Mouse (Mus musculus) ES-E14 (cell line): ENCODE measurements around the gene Plekhd1. TPM values are rescaled to one million over a fixed set of nuclear protein-coding genes. Genes with fewer than 3 reads are reported as not detected.

Source experiments
- DNase-seq: peaks from one replicate; pipeline ENCODE4 v3.0.0-alpha.2; 2013; ENCODE audit warnings: low read depth, low spot score
- H3K27ac ChIP-seq: 2 replicates; pipeline ENCODE4 v1.5.1; 2012; ENCODE audit warnings: low read depth, mild to moderate bottlenecking, low read length, moderate library complexity, mixed read lengths; ENCODE audit not compliant: poor library complexity, insufficient read depth, severe bottlenecking
- H3K36me3 ChIP-seq: 2 replicates; pipeline ENCODE4 v1.6.1; 2012; ENCODE audit warnings: mild to moderate bottlenecking, low read length, moderate library complexity, mixed read lengths; ENCODE audit not compliant: control insufficient read depth, poor library complexity, insufficient read depth, severe bottlenecking
- H3K4me1 ChIP-seq, 2 experiments: fragments of 150-350 bp in 1 of 2; sonication (generic) in 1 of 2; 2 replicates each; pipeline ENCODE4 v1.6.1; 2012; ENCODE audit warnings: low read length in 2 of 2, mild to moderate bottlenecking in 1 of 2, mixed read lengths in 1 of 2; ENCODE audit not compliant: control insufficient read depth in 2 of 2, insufficient read depth in 2 of 2, poor library complexity in 1 of 2
- H3K4me3 ChIP-seq, 2 experiments: fragments of 150-350 bp in 1 of 2; sonication (generic) in 1 of 2; 2 replicates each; pipeline ENCODE4 v1.5.1; 2012; ENCODE audit warnings: low read length in 2 of 2, low read depth in 1 of 2, mild to moderate bottlenecking in 1 of 2, mixed read lengths in 1 of 2; ENCODE audit not compliant: insufficient read depth in 1 of 2, poor library complexity in 1 of 2, severe bottlenecking in 1 of 2
- H3K9ac ChIP-seq: 2 replicates; pipeline ENCODE4 v1.6.1; 2012; ENCODE audit warnings: low read depth, mild to moderate bottlenecking, low read length, mixed read lengths; ENCODE audit not compliant: poor library complexity, insufficient read depth, severe bottlenecking
- H3K9me3 ChIP-seq: fragments of 150-350 bp; sonication (generic); 2 replicates; pipeline ENCODE4 v1.6.1; 2012; ENCODE audit warnings: low read depth, mild to moderate bottlenecking, low read length; ENCODE audit not compliant: control insufficient read depth, insufficient read depth
- CHD2 ChIP-seq: IDR thresholded peaks from 2 replicates; pipeline ENCODE4 v1.6.1; 2014; ENCODE audit warnings: mild to moderate bottlenecking, low read depth, low read length, inconsistent platforms
- HCFC1 ChIP-seq: IDR thresholded peaks from 2 replicates; pipeline ENCODE4 v1.6.1; 2012; ENCODE audit warnings: low read length, inconsistent platforms, borderline replicate concordance; ENCODE audit not compliant: insufficient read depth
- MAFK ChIP-seq: IDR thresholded peaks from 2 replicates; pipeline ENCODE4 v1.6.1; 2014; ENCODE audit warnings: mild to moderate bottlenecking, low read depth, low read length, inconsistent platforms; ENCODE audit not compliant: insufficient read depth
- ZC3H11A ChIP-seq: IDR thresholded peaks from 2 replicates; pipeline ENCODE4 v1.6.1; 2012; ENCODE audit warnings: low read depth, mild to moderate bottlenecking, inconsistent platforms, low read length, borderline replicate concordance
- ZNF384 ChIP-seq: IDR thresholded peaks from 2 replicates; pipeline ENCODE4 v1.6.1; 2012; ENCODE audit warnings: low read depth, low read length, inconsistent platforms
- in situ Hi-C, 2 experiments: fragments of 600-800 bp; cut with MboI; formaldehyde crosslinking; loops; one replicate each; pipeline ENCODE4 v1.15.1; 2025; ENCODE audit warnings: low sequenced_read_pairs in 2 of 2, inconsistent platforms in 1 of 2; ENCODE audit not compliant: unreplicated experiment in 2 of 2
- total RNA-seq: library from RNA; depleted of rRNA; stranded (reverse); fragments of 300-350 nt; gene quantifications from 2 replicates; pipeline ENCODE4 v1.2.3, GENCODE M21; 2012

The Plekhd1 gene
- total RNA-seq, 1 experiment = 8.2 TPM

GRCm38 (mm10) chr12:80695004-80695403 lies 2.6 kb downstream of the Plekhd1 start:
- no peaks in the 10 kb centered on the region for H3K36me3 ChIP-seq
- DNase-seq = no peak
- no peaks in the 10 kb centered on the region for H3K4me1 ChIP-seq
- in situ Hi-C loops = no loop called here
- no peaks in the 10 kb centered on the region for H3K9me3 ChIP-seq
- H3K9ac ChIP-seq = no peak overlapping the region
- H3K4me3 ChIP-seq = no peak overlapping the region
- H3K27ac ChIP-seq = no peak overlapping the region
- no peak for TF ChIP-seq ZNF384
- TF ChIP-seq HCFC1 = no peak
- TF ChIP-seq CHD2 = no peak
- TF ChIP-seq MAFK = no peak
- TF ChIP-seq ZC3H11A = no peak

- Histone ChIP-seq H3K27ac (no peak overlapping the region), H3K9me3 (no peaks in the 10 kb centered on the region), H3K9ac (no peak overlapping the region), H3K4me3 (no peak overlapping the region), H3K4me1 (no peaks in the 10 kb centered on the region), H3K36me3 (no peaks in the 10 kb centered on the region)
- in situ Hi-C loops = no loop called here
- no peak for DNase-seq
- TF ChIP-seq CHD2 = no peak
- no peak for TF ChIP-seq ZC3H11A
- TF ChIP-seq ZNF384 = no peak
- TF ChIP-seq MAFK = no peak
- no peak for TF ChIP-seq HCFC1
Measured at GRCm38 (mm10) chr12:80698526-80699143, 6.2 kb downstream of the Plekhd1 start.

- Histone ChIP-seq H3K9ac (no peak overlapping the region), H3K4me1 (no peaks in the 10 kb centered on the region), H3K27ac (no peak overlapping the region), H3K9me3 (no peaks in the 10 kb centered on the region), H3K36me3 (no peaks in the 10 kb centered on the region), H3K4me3 (no peak overlapping the region)
- TF ChIP-seq ZNF384 (no peak), HCFC1 (no peak), MAFK (no peak), CHD2 (no peak), ZC3H11A (no peak)
- DNase-seq = no peak
- in situ Hi-C loops = no loop called here
Measured at GRCm38 (mm10) chr12:80699144-80699531, 6.7 kb downstream of the Plekhd1 start.

- TF ChIP-seq MAFK (no peak), ZNF384 (no peak), ZC3H11A (no peak), HCFC1 (no peak), CHD2 (no peak)
- Histone ChIP-seq H3K9ac (no peak overlapping the region), H3K36me3 (no peaks in the 10 kb centered on the region), H3K9me3 (no peaks in the 10 kb centered on the region), H3K4me3 (no peak overlapping the region), H3K27ac (no peak overlapping the region), H3K4me1 (no peaks in the 10 kb centered on the region)
- in situ Hi-C loops = no loop called here
- DNase-seq = no peak
Measured at GRCm38 (mm10) chr12:80701332-80701731, 8.9 kb downstream of the Plekhd1 start.

GRCm38 (mm10) chr12:80706208-80706914 lies 14.0 kb downstream of the Plekhd1 start:
- no peak for DNase-seq
- TF ChIP-seq ZC3H11A = no peak
- no peak for TF ChIP-seq ZNF384
- no peak for TF ChIP-seq MAFK
- no peak for TF ChIP-seq HCFC1
- no peak for TF ChIP-seq CHD2
- H3K4me1 ChIP-seq = no peaks in the 10 kb centered on the region
- H3K4me3 ChIP-seq = no peak overlapping the region
- in situ Hi-C loops = no loop called here
- H3K27ac ChIP-seq = no peak overlapping the region
- no peaks in the 10 kb centered on the region for H3K36me3 ChIP-seq
- H3K9me3 ChIP-seq = no peaks in the 10 kb centered on the region
- no peak overlapping the region for H3K9ac ChIP-seq
